Mouse (Mus musculus) megakaryocyte, embryonic 14.5 days (primary cell): ENCODE measurements around the gene Slamf7.

Experiments used
- FLI1 ChIP-seq: IDR thresholded peaks from 2 replicates; pipeline ENCODE4 v1.6.1; 2012; ENCODE audit warnings: low read length, inconsistent platforms, mixed read lengths
- GATA1 ChIP-seq: IDR thresholded peaks from 3 replicates; pipeline ENCODE4 v1.6.1; 2012; ENCODE audit warnings: mixed read lengths, low read length, inconsistent platforms, borderline replicate concordance

- no peak for TF ChIP-seq GATA1
- no peak for TF ChIP-seq FLI1
Observed at GRCm38 (mm10) chr1:171677721-171678120, 24.9 kb upstream of the Slamf7 start.
